Mouse (Mus musculus) MEL (cell line): Measurements from ENCODE around the gene Igsf6.

Source experiments
- CHD2 ChIP-seq: IDR thresholded peaks from 2 replicates; pipeline ENCODE4 v1.6.1; 2011; ENCODE audit warnings: low read length, improper control_type of control experiment
- CTCF ChIP-seq, 3 experiments: IDR thresholded peaks in 2 of 3; conservative IDR thresholded peaks in 1 of 3; 2 replicates each; pipeline ENCODE4 v1.5.1; 2011 to 2012; ENCODE audit warnings: low read length in 3 of 3, low read depth in 2 of 3, mild to moderate bottlenecking in 2 of 3, improper control_type of control experiment in 1 of 3, inconsistent platforms in 1 of 3, mixed read lengths in 1 of 3, moderate library complexity in 1 of 3; ENCODE audit not compliant: control insufficient read depth in 1 of 3, insufficient read depth in 1 of 3, poor library complexity in 1 of 3, severe bottlenecking in 1 of 3
- JUND ChIP-seq: IDR thresholded peaks from 2 replicates; pipeline ENCODE4 v1.6.1; 2011; ENCODE audit warnings: low read depth, mild to moderate bottlenecking, improper control_type of control experiment, low read length
- MAFK ChIP-seq: IDR thresholded peaks from 2 replicates; pipeline ENCODE4 v1.6.1; 2011; ENCODE audit warnings: low read depth, mild to moderate bottlenecking, low read length, improper control_type of control experiment, borderline replicate concordance
- MXI1 ChIP-seq: IDR thresholded peaks from 2 replicates; pipeline ENCODE4 v1.6.1; 2011; ENCODE audit warnings: mild to moderate bottlenecking, low read depth, low read length, improper control_type of control experiment
- MYC ChIP-seq: IDR thresholded peaks from 2 replicates; pipeline ENCODE4 v1.6.1; 2011; ENCODE audit warnings: low read depth, mild to moderate bottlenecking, low read length, improper control_type of control experiment, moderate library complexity
- POLR2A ChIP-seq, 2 experiments: IDR thresholded peaks; 2 replicates each; pipeline ENCODE4 v1.6.1; 2011 to 2012; ENCODE audit warnings: low read length in 2 of 2, mild to moderate bottlenecking in 2 of 2, control low read depth in 1 of 2, improper control_type of control experiment in 1 of 2, low read depth in 1 of 2, moderate library complexity in 1 of 2; ENCODE audit not compliant: control insufficient read depth in 1 of 2, insufficient read depth in 1 of 2, poor library complexity in 1 of 2
- POLR2AphosphoS5 ChIP-seq: IDR thresholded peaks from 2 replicates; pipeline ENCODE4 v1.6.1; 2012; ENCODE audit warnings: low read depth, borderline replicate concordance, mild to moderate bottlenecking, inconsistent platforms, low read length, moderate library complexity, mixed read lengths
- SMC3 ChIP-seq: IDR thresholded peaks from 2 replicates; pipeline ENCODE4 v1.6.1; 2011; ENCODE audit warnings: low read depth, low read length, improper control_type of control experiment
- TCF12 ChIP-seq: IDR thresholded peaks from 2 replicates; pipeline ENCODE4 v1.6.1; 2014; ENCODE audit warnings: low read depth, mild to moderate bottlenecking, inconsistent platforms, low read length, improper control_type of control experiment, moderate library complexity
- USF1 ChIP-seq: IDR thresholded peaks from 2 replicates; pipeline ENCODE4 v1.6.1; 2014; ENCODE audit warnings: low read depth, mild to moderate bottlenecking, inconsistent platforms, low read length, improper control_type of control experiment, moderate library complexity
- ZKSCAN1 ChIP-seq: IDR thresholded peaks from 2 replicates; pipeline ENCODE4 v1.6.1; 2012; ENCODE audit warnings: low read depth, mild to moderate bottlenecking, inconsistent platforms, low read length, improper control_type of control experiment, moderate library complexity

GRCm38 (mm10) chr7:121035161-121035721 is 39.1 kb downstream of the Igsf6 start:
- TF ChIP-seq CTCF (IDR thresholded peaks at IDR 0.05 in 2 of 3, conservative IDR thresholded peaks at IDR 0.05 in 1 of 3; ENCODE audit: control insufficient read depth in 1 of 3, insufficient read depth in 1 of 3, low read depth in 2 of 3, low read length in 3 of 3, poor library complexity in 1 of 3, severe bottlenecking in 1 of 3) (no peak), MAFK (no peak), POLR2A (IDR thresholded peaks at IDR 0.05; ENCODE audit: control insufficient read depth in 1 of 2, insufficient read depth in 1 of 2, low read depth in 1 of 2, low read length in 2 of 2, poor library complexity in 1 of 2) (no peak), TCF12 (no peak), CHD2 (no peak), USF1 (no peak), SMC3 (no peak), MYC (no peak; the same call in 1 of the 2 replicates), POLR2AphosphoS5 (no peak), ZKSCAN1 (no peak), JUND (no peak), MXI1 (no peak; the same call in 1 of the 2 replicates)
